Mouse (Mus musculus) cerebellum, adult 2 months (tissue): ENCODE data around the gene Plekhg3. TPM values are rescaled to one million over a fixed set of nuclear protein-coding genes. Genes with fewer than 3 reads are reported as not detected.

Source experiments
- DNase-seq, 2 experiments: peaks; one replicate each; pipeline ENCODE4 v3.0.0; 2021
- H3K27ac ChIP-seq: fragments of 200-500 bp; 2 replicates; pipeline ENCODE4 v1.5.1; 2012; ENCODE audit warnings: low read length, control low read depth, inconsistent platforms; ENCODE audit not compliant: insufficient read depth
- H3K27me3 ChIP-seq: fragments of 200-500 bp; 2 replicates; pipeline ENCODE4 v1.6.1; 2012; ENCODE audit warnings: inconsistent platforms, mild to moderate bottlenecking, low read length, moderate library complexity; ENCODE audit not compliant: control insufficient read depth, insufficient read depth
- H3K4me1 ChIP-seq: fragments of 200-500 bp; 2 replicates; pipeline ENCODE4 v1.6.1; 2011; ENCODE audit warnings: low read length; ENCODE audit not compliant: control insufficient read depth, insufficient read depth
- H3K4me3 ChIP-seq: fragments of 200-500 bp; replicated peaks from 2 replicates; pipeline ENCODE3; 2011; ENCODE audit warnings: mild to moderate bottlenecking, low read depth, low read length, control low read depth; ENCODE audit not compliant: insufficient read depth
- CTCF ChIP-seq: fragments of 200-500 bp; IDR thresholded peaks from 2 replicates; pipeline ENCODE4 v1.5.1; 2011; ENCODE audit warnings: low read depth, mild to moderate bottlenecking, control low read depth, low read length, moderate library complexity, borderline replicate concordance; ENCODE audit not compliant: insufficient read depth
- POLR2A ChIP-seq: fragments of 200-500 bp; IDR thresholded peaks from 2 replicates; pipeline ENCODE4 v1.6.1; 2011; ENCODE audit warnings: low read length, control low read depth, borderline replicate concordance; ENCODE audit not compliant: insufficient read depth
- WGBS: fragments of 180-500 bp; shearing (Covaris S2); methylation state at CpG from one replicate; pipeline ENCODE4 v1.1.7; 2018; 5-methylcytosine and 5-hydroxymethylcytosine counted together
- polyA plus RNA-seq: library from polyadenylated mRNA; depleted of rRNA; stranded (reverse); fragments of >200 nt; gene quantifications from 2 replicates; pipeline ENCODE4 v1.2.3, GENCODE M21; 2012; rRNA removed

Plekhg3 gene
- polyA plus RNA-seq, 1 experiment: 34.4 TPM

DNA sequence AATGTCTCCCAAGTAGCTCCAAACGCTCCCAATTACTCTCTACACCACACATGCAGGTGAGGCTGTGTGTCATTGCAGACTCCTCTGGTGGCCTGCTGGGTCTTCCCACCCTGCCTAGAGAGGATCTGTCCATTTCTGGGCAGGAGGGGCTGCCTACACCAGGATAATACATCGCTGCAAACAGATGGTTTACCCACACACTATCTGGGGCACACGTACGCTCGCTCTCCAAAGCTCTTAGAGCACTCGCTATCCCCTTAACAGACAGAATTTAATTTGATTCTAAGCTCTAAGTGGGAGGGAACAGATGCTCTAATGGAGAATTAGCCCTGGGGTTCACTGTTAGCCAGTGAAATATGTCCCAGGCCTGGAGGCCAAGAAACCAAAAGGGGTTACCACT is 92.7 kb downstream of the Plekhg3 start:
- peak in 1 of 2 experiments; percentile 34 for DNase-seq
- Histone ChIP-seq H3K27ac (0 out of 2 replicates have a peak overlapping the region, but pooled peaks have one; percentile 65), H3K27me3 (no peaks in the 10 kb centered on the region), H3K4me1 (peaks cover 28% of the 10 kb centered on the region), H3K4me3 (no peak overlapping the region)
- TF ChIP-seq POLR2A (no peak), CTCF (no peak)
- WGBS: 22% methylated on average over 6 of the region's 6 CpGs

Other genes starting within 250 kb of the Plekhg3 start
- 3.8 and 4.4 TPM in 2 replicates for gene Akap5, start 206.0 kb upstream of the Plekhg3 start, polyA plus RNA-seq
- 16.7 and 18.8 TPM in 2 replicates for gene Zbtb25, start 161.3 kb upstream of the Plekhg3 start, polyA plus RNA-seq
- gene Zbtb1, start 160.6 kb upstream of the Plekhg3 start, polyA plus RNA-seq: 3.2 and 3.3 TPM in 2 replicates
- gene Hspa2, start 126.7 kb upstream of the Plekhg3 start, polyA plus RNA-seq: 20.0 and 20.6 TPM in 2 replicates
- gene Ppp1r36, start 113.4 kb upstream of the Plekhg3 start, polyA plus RNA-seq: 0.72 and 0.90 TPM in 2 replicates
- 101 and 111 TPM in 2 replicates for gene Sptb, start 179.7 kb downstream of the Plekhg3 start, polyA plus RNA-seq
- 79.9 and 86.0 TPM in 2 replicates for gene Churc1, start 234.6 kb downstream of the Plekhg3 start, polyA plus RNA-seq
- 55.9 and 61.3 TPM in 2 replicates for gene Fntb, start 234.7 kb downstream of the Plekhg3 start, polyA plus RNA-seq